Mouse (Mus musculus): Measurements from ENCODE around the gene App.

- TF ChIP-seq GATA1 (IDR thresholded peaks at IDR 0.05; ENCODE audit: borderline replicate concordance, low read length): no peak
- no peak for TF ChIP-seq FLI1 (IDR thresholded peaks at IDR 0.05; ENCODE audit: low read length)
Measured at GRCm38 (mm10) chr16:85143863-85144262, 29.7 kb downstream of the App start.

Measured in megakaryocyte, embryonic 14.5 days (primary cell).